Mouse (Mus musculus): Measurements from ENCODE around the gene Gm20715.

GRCm38 (mm10) chr7:6438388-6438787, 28.3 kb downstream of the Gm20715 start, which contains the start of gene Olfr1344:
- no peak for TF ChIP-seq CTCF (IDR thresholded peaks at IDR 0.05; ENCODE audit: extremely low read depth, insufficient read depth, low read length)
- no peak for TF ChIP-seq POLR2A (IDR thresholded peaks at IDR 0.05; ENCODE audit: extremely low read depth, insufficient read depth, low read length)
